Mouse (Mus musculus) liver, postnatal 0 days (tissue): Measurements from ENCODE around the gene Agap1.

Experiments used
- CTCF ChIP-seq: sonication (generic); IDR thresholded peaks from 2 replicates; pipeline ENCODE4 v1.5.1; 2016; ENCODE audit warnings: antibody characterized with exemption, low read depth
- EP300 ChIP-seq: IDR thresholded peaks from 2 replicates; pipeline ENCODE4 v1.6.1; 2016; ENCODE audit warnings: antibody characterized with exemption, low read depth, mild to moderate bottlenecking

GRCm38 (mm10) chr1:89635131-89635530, 180.5 kb downstream of the Agap1 start:
- TF ChIP-seq CTCF (no peak), EP300 (no peak)
